Mouse (Mus musculus) stomach, postnatal 0 days (tissue): Measurements from ENCODE around the gene Fchsd2.

ENCODE experiments used
- CTCF ChIP-seq: IDR thresholded peaks from 2 replicates; pipeline ENCODE4 v1.5.1; 2016; ENCODE audit warnings: antibody characterized with exemption, low read depth, mild to moderate bottlenecking, moderate library complexity
- EP300 ChIP-seq: optimal IDR thresholded peaks from 2 replicates; pipeline ENCODE3; 2016; ENCODE audit warnings: antibody characterized with exemption

- no peak for TF ChIP-seq CTCF
- TF ChIP-seq EP300: no peak
These were observed 4.0 kb upstream of the Fchsd2 start for GRCm38 (mm10) chr7:101088687-101089086.
